Mouse (Mus musculus): ENCODE measurements around the gene Rasl10b.

DNA sequence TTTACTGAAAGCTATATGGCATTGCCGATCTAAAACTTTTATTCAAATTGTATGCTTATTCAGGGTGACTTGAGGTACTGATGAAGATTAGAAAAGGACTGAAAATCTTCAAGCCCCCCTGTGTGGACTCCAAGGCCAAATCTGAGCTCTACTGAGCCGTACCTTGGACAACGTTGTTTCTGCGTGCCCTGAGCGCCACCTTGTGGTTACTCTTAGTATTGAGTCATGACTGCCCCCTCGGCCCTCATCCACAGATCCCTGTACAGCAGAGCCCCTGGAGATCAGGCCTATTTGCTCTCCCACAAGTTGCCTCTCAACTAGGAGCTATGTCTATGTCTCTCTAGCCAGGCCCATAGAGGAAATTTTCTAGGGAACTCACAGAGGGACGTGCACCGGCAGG is 15.7 kb downstream of the Rasl10b start:
- TF ChIP-seq POLR2A (IDR thresholded peaks at IDR 0.05; ENCODE audit: insufficient read length, low read depth) (no peak), E2F4 (IDR thresholded peaks at IDR 0.05; ENCODE audit: insufficient read depth) (no peak), USF1 (IDR thresholded peaks at IDR 0.05; ENCODE audit: low read depth) (no peak), MAX (IDR thresholded peaks at IDR 0.05; ENCODE audit: low read depth) (no peak), TCF3 (IDR thresholded peaks at IDR 0.05; ENCODE audit: insufficient read length, low read depth) (no peak), SRF (IDR thresholded peaks at IDR 0.05; ENCODE audit: control insufficient read depth, insufficient read length, low read depth) (no peak), TCF12 (IDR thresholded peaks at IDR 0.05; ENCODE audit: insufficient read depth, poor library complexity, severe bottlenecking) (no peak), REST (IDR thresholded peaks at IDR 0.05; ENCODE audit: insufficient read depth, insufficient read length) (peak; percentile 52), CEBPB (IDR thresholded peaks at IDR 0.05; ENCODE audit: insufficient read depth, poor library complexity, severe bottlenecking) (no peak), MYOD1 (IDR thresholded peaks at IDR 0.05; ENCODE audit: control insufficient read depth in 1 of 3, insufficient read length in 2 of 3, low read depth in 2 of 3) (no peak), POLR2AphosphoS2 (IDR thresholded peaks at IDR 0.05; ENCODE audit: insufficient read length, low read depth) (no peak)

All from myocyte (in vitro differentiated cells).